Mouse (Mus musculus) 416B (cell line): ENCODE measurements around the gene Tmem175.
A peak's percentile ranks its signal among the peaks of the same experiment; 100 is the strongest.

ENCODE experiments used
- DNase-seq: peaks from one replicate; pipeline ENCODE4 v3.0.0; 2011; ENCODE audit warnings: low read depth

Gene Tmem175

DNA sequence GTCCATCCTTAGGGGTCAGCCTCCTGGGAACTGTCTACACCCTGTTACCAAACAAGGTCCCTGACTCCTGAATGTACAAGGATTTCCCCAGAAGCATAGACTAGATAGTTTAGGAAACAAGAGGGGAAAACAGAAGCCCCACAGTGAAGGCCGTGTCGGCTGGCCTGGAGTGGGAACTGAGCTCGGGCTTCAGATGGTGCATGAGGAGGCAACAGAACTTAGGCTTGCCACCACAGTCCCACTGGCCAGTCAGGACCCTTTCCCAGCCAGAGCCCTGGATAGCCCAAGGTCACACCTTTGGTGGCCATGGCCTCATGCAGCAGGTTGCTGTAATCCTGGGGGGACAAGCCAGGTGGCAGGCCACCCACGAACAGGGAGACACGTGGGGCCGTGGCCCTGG lies 23.8 kb downstream of the Tmem175 start:
- DNase-seq: no peak

DNA sequence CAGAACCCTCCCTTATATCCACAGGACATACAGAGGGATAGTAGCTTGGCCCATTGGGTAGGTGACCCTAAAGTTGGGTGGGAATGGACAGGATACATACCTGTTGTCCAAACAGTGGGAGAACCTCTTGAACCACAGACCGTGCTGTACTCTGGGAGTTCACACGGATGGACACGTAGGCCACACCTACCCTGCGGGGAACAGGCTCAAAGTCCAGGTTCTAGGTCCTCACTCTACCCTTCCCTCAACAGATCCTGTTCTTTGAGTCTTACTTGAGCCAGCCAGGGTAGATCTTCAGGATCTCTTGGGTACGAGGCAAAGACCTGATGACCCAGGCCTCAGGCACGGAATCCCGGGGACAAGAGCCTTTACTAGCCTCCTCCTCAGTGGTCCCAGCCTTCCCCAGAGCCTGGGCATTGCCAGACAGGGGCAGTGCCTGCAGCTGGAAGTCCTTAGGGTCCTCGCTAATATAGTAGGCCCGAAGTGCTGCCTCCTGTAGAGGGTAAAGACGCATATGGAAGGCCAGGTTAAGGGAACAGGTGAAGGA lies 24.9 kb downstream of the Tmem175 start:
- no peak for DNase-seq

DNA sequence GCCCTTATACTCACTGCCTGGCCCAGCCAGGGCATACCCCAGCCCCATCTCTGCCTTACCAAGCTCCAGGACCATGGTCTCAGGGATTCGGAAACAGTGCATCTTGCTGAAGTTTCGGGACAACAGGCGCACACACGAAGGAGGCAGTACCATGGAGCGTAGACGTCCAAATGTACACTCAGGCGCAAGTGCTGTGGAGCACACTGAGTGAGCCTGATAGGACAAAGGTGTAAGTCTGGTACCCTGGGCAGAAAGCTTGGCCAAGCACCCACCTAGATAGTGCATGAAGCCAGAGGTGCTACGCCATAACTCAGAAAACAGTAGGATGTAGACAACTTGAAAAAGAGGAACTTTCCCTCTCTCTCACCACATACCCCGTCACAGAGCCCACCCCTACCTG lies 25.8 kb downstream of the Tmem175 start:
- no peak for DNase-seq

DNA sequence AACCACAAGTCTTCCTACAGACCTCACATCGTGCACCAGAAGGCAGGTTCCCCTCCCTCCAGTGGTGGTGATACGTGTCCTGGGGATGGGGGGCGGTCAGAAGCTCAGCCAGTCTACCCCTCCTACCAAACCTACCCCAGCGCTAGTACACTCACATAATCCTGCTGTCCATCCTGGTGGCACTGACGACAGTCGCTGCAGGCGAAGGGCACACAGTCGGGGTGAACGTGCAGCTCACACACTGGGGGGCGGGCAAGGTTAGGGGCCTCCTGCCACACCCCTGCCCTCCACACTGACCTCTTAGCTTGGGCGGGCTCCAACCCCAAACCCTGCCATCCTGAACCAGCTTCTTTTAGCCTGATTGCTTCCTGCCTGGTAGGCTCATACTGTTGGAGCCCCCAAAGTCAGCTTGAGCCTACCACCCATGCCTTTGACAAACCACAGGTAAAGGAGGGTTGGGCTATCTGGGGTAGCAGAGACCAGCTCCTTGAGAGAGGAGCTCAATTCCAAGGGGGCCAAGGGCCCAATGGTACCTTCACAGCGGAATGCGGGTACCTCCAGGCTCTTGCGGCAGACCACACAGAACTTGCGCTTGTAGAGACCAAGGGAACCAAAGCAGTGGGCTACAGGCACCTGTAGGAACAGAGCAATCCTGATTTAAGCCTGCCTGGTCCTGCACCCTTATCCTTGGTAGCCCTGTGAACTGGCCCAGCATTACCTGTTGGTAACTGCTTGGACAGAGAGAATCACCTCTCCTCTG lies 26.5 kb downstream of the Tmem175 start:
- no peak for DNase-seq

DNA sequence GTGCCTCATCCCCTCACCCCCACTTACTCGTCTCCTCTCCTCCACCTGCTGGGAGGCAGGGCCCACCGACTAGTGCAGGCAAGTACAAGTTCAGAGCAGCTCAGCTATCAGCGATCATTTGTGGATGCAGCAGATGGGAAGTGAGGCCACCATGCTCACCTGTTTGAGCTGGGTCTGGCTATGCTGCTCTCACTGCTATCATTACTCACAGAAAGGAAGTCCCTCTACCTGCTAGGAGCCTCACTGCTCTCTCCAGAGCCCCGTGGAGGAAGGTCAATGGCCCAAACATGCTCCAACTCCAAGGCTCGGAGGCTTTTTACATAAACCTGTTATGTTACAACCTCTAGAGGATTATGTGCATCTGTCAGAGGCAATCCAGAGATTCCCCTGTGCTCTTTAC lies 27.8 kb downstream of the Tmem175 start:
- DNase-seq: no peak

DNA sequence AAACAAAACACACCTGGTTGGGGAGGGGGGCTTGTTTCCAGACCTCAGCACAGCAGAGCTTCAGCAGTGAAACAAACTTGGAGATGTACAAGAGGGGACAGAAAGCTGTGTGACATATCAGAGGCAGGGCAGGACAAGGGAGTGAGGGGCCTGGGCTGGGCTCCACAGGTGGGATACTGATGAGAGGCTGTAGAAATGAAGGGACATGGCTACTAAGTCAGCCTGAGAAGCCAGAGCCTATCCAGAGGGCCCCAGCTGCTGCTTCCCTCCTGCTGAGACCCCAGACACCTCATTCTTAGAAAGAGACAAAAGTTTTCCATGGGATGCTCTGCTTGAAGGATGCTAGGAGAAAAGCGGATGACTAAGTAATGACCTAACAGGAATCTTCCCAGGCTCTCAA lies 29.0 kb downstream of the Tmem175 start:
- DNase-seq: no peak

DNA sequence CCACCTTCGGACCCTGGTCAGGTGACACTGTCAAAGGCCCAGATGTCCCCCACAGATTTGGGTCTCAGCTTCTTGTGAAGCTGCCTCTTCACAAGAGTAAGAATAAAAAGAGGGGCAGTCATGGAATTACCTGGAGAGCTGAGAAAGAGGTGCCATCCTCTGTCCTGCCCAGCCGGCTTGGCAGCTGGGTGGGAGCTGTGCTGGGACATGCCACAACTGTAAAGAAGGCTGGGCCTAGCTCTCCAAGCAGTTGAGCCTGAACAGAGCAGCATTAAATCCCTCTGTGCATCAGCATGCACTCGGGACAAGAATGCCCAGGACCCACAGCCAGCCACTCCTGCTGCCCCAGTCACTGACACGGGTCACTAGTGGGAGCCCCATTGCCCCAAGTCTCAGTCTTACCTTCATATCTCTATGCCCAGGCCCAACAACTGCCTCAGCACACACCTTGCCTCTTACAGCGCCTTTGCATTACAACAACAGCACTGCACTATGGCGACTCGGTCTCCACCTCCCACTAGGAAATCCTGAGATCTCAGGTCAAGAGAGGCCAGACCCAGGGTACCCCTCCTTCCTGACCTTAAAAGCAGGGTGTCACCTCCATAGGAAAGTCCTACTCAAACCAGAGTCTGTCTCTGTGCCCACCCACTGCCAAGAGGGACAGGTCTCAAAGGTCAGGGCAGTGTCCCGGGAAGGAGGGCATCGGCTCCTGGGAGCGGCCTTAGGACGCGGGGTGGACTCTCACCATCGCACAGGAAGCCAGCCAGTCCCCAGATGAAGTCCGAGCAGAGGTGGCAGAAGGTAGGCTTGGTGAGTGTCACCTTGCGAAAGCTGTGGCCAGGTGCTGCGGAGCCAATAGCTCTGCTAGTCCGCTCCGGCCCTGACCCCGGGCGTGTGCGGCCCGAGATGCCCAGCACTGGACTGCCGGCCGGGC lies 30.4 kb downstream of the Tmem175 start, which contains the start of gene Idua:
Gene Idua (plus strand): TSS at position 634 of the 934 bp plus-strand sequence.
- DNase-seq: peak; percentile 26

DNA sequence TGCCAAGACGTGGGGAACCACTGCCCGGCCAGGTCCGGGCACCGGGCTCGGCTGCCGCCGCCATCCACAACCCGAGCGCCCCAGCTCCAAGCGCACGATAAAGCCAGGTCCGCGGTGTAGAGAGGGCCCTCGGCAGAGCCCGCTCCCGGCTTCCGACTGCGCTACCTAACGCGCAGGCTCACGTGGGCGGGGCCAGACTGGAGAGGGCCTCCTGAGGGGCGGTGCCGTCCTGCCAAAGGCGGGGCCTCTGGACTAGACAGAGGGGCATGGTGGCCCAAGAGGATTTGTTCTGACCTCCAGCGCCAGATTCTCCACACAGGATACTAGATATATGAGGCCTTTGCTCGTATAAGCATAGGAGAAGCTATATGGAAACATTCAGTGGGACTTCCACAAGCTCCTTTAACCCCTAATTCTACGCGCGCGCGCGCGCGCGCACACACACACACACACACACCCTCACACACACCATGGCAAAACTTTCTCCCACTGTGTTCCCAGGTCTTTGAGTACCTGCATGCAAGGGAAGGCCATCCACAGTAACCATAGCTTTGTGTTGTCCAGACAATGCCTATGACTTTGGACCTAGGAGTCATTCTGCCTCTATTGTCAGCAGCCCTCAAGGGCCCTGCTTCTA lies 31.2 kb downstream of the Tmem175 start:
- DNase-seq: peak; percentile 88

DNA sequence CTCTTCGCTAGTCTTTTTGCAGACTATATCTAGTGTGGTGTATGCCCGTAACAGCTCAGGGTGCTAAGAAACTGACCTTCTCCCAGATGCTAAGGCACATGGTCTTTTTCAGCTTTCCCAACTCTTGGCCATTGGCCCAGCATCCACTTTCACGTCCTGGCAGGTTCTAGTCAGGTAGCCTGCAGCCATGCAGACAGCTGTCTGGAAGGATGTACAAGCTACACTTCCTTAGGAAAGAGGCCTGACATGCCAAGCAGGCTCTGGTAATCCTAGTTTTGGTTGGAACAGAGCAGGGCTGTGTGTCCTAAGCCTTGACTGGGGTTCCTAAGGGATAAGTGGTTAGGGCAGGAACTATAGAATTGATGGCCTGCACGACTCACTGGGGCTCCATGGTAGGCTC lies 33.2 kb downstream of the Tmem175 start:
- DNase-seq: no peak

DNA sequence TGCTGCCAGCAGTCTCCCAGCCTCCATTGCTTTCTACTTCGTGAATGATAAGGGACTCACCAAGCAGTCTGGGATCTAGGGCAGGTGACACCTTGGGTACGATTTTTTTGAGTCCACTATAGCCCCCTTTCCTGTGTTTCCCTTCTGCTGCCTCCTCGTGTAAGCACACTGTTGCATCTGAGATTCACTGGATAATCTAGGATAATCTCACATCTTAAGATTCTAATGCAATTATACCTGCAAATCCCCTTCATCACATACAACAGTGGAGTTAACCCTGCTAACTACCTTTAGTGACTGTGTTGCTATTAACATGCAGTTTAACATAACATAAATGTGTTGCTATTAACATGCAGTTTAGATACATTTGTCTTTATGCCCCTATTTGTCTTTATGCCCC lies 35.5 kb downstream of the Tmem175 start:
- DNase-seq: no peak

DNA sequence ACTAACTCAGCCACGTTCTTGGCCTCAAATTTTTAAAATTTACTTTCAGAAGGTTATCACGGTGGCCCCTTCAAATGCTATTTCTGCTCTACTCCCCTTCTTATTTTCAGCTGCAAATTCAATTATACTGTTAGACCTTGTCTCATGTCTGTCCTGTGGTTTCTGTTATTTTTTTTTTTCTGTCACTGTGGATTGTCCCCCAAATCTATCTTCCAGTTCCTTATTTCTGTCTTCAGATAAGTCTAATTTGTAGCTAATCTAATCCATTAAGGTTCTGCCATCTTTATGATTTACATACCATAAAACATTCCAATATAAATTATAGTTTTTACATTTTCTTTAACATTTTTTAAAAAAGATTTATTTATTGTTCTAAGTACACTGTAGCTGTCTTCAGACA lies 37.8 kb downstream of the Tmem175 start:
- no peak for DNase-seq

DNA sequence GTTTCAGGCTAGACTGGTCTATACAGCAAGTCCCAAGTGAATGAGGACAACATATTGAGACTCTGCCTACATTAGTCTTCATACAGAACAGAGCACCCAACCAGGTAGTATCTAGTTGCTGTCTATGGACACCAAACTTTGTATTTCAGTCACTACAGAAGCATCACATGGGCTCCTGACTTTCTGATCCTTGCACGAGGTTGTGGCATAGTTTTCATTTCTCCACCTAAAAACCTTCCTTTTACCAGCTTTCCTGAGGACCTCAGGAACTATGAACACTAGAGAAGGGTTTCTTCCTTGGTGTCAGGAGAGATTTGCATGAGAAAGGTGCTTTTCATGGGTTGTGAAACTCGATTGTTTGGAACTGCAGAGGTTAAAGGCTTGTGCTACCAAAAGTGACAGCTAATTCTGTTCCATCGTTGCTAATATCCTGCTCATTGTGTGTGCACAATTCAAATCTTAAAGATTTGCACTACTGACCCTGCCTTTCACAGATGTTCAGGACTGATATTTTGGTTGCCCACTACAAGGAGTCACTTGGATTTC lies 38.9 kb downstream of the Tmem175 start:
- DNase-seq: no peak

DNA sequence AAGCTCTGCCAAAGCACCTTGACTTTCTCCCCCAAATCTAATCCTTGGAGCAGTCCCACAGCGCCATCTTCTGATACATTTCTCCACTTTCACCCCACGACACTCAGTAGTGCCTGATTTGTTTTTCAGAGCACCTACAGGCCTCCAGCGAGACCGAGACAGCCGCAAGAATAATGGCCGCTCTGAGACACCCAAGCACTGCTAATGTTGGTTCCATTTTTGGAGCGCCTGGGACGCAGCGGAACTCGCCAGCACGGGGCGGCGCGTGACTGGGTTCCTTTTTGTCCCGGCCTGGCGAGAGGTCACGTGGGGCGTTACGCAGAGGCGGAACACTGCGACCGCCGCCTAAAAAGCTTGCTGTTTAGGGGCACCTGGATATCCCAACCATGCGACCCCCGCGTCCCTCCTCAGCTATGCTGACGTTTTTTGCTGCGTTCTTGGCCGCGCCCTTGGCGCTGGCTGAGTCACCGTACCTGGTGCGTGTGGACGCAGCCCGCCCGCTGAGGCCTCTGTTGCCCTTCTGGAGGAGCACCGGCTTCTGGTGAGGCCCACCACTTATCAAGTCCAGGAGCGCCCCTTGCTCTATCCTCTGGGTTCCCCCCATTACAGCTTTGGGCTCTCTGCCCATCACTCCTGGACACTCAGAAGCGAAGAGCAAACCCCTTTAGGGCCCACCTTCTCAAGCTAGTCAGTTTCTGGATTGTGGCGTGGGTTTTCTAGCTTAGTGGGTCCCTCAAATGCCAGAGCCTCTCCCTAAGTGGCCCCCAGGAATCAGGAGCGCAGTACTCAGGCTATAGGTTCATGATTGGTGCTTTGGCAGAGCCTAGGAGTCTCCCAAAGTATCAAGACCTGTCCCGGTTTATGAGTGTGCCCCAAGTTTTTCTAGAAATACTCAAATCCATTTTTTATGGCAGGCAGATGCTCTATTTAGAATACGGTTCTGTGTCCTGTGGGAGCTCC lies 39.7 kb downstream of the Tmem175 start, which contains the start of gene Dgkq:
Gene Dgkq (minus strand): TSS at position 696 of the 960 bp plus-strand sequence.
- peak; percentile 91 for DNase-seq

DNA sequence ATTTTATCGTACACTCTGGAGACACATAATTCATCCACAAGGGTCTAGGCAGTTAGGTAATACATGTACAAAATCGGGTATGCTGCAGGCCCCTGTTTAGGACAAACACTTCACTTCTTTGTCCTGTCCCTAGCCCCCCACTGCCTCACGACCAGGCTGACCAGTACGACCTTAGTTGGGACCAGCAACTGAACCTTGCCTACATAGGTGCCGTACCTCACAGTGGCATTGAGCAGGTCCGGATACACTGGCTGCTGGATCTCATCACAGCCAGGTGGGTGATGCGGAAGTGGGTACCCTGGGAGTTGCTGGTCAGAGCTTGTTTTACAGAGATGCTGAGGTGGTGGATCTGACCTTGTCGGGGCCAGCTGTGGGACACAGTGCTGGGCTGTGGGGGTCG lies 40.4 kb downstream of the Tmem175 start:
- no peak for DNase-seq

DNA sequence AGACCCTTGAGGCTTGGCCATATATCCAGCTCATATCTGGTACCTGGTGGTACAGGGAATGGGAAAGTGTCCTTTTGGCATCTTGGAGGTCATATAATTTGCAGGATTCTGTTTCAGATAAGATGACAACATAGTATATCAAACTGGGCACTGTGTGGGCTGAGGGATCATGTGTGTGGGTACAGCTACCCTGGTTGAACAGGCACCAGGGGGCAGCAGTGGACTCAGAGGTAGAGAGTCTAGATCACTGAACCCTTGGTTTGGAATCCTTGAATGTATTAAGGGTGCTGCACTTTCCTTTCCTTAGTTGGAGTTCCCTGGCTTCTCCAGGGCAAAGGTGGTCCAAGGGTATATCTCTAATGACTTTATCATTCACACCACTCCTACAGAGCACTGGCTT lies 41.2 kb downstream of the Tmem175 start:
- DNase-seq: peak; percentile 81

DNA sequence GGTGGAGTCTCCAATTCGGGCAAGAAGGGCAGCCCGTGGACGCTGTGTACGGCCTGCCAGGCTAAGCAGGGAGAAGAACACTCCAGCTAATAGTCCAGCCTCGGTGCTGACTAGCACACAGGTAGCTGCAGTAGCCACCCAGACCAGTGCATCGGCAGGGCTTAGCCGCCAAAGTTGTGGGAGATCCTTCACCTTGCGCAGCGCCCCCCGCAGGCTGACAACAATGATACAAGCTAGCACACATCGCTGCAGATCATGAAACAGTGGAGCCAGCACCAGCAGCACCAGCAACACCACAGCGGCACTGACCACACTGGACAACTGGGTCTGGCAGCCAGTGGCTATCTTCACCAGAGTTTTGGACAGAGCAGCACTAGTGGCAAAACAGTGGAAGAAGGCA lies 42.2 kb downstream of the Tmem175 start:
- no peak for DNase-seq

DNA sequence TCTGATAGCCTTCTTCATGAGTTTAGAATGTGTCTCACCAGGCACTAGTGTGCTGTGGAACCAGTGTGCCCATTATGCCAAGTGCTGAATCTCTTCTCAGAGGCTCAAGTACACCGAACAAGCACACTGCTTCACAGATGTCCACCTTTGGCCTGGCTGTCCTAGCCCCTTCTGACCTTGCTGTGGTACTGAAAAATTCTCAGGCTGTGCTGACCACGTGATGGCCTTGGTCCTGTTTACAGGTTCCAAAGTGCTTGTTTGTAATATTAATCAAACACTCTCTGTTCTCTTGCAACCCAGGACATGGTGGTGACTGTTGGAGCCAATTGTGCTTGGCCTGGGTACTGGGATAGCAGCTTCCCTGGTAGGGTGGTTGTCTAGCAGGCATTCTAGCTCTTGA lies 45.1 kb downstream of the Tmem175 start:
- DNase-seq: no peak

DNA sequence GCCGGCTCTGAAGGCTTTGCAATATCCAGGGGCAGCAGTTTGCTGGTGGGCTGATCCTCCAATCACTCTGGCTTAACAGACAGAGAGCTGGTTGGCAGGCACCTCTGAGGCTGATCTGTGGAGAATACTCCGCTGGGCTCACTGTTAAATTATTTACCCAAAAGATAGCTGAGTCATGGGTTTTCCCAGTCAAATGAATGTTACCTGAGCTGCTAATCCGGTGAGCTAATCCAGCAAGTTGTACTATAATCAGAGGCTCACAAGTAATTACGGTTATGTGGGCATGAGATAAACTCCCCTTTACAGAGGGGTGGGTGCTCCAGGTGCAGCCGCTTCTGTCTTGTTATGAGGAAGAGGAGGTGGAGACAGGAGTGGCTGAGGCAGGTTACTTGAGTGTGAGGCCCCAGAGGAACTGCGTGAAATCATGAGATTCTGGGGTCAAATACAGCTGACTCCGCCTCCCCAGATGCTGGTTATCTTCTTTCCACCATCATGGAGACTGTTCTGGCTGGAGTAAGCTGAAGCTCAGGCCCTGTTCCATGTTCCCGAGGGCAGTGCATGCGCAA lies 45.8 kb downstream of the Tmem175 start, which contains the start of gene Slc26a1:
Gene Slc26a1 (minus strand): TSS at position 319 of the 566 bp plus-strand sequence.
- no peak for DNase-seq

DNA sequence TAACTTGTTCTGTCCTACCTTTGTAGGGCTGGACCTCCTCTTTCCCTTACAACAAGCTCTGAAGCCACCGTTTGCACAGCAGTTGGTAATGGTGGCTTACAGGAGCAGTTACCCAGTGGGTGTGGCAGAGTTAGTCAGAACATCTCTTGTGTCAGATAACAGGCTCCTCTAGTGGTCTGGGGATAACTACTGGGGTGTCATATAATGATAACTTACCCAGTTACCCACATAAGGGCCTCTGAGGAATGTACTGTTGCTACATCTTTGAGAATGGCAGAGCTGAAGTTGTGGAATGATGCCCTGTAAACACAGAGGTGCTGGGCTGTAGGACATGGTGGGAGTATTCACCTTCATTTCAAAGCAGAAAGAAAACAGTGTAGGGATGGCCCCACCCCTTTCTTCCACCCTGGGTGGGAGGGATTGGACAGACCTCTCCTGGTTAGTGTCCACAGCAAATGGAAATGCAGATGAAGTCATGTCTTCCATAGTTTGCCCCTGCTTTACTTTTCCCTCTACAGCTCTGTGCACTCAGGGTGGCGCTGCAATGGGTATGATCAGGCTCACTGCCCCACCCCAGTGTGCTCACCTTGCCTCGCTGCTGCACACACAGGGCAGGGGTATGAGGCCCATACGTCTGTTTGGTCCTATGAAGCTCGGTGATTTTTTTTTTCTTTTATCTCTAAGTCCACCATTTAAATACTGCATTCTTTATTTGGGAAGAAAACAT lies 47.4 kb downstream of the Tmem175 start:
- DNase-seq: no peak
